Mouse (Mus musculus) myocyte (in vitro differentiated cells): Measurements from ENCODE around the gene Fam168a. TPM values are rescaled to one million over a fixed set of nuclear protein-coding genes. Genes with fewer than 3 reads are reported as not detected.

ENCODE experiments used
- H3K27me3 ChIP-seq: one replicate; pipeline ENCODE4 v1.6.1; 2011; ENCODE audit not compliant: control insufficient read depth, insufficient read depth, insufficient read length
- H3K36me3 ChIP-seq: one replicate; pipeline ENCODE4 v1.6.1; 2011; ENCODE audit not compliant: control insufficient read depth, insufficient read depth
- H3K4me2 ChIP-seq: one replicate; pipeline ENCODE4 v1.6.1; 2011; ENCODE audit warnings: low read depth, control low read depth
- H3K4me3 ChIP-seq: one replicate; pipeline ENCODE4 v1.5.1; 2011; ENCODE audit warnings: mild to moderate bottlenecking, control low read depth, moderate library complexity
- H3K79me2 ChIP-seq: one replicate; pipeline ENCODE4 v1.6.1; 2011; ENCODE audit not compliant: control insufficient read depth, insufficient read depth
- H3ac ChIP-seq: one replicate; pipeline ENCODE4 v1.6.1; 2011; ENCODE audit not compliant: control insufficient read depth, insufficient read length
- CEBPB ChIP-seq: IDR thresholded peaks from 2 replicates; pipeline ENCODE4 v1.6.1; 2011; ENCODE audit warnings: mild to moderate bottlenecking, moderate library complexity; ENCODE audit not compliant: poor library complexity, insufficient read depth, severe bottlenecking
- E2F4 ChIP-seq: IDR thresholded peaks from one replicate; pipeline ENCODE4 v1.6.1; 2011; ENCODE audit warnings: mild to moderate bottlenecking, control low read depth, moderate library complexity; ENCODE audit not compliant: insufficient read depth
- MAX ChIP-seq: IDR thresholded peaks from one replicate; pipeline ENCODE4 v1.6.1; 2011; ENCODE audit warnings: low read depth, mild to moderate bottlenecking, control low read depth
- MYOD1 ChIP-seq, 3 experiments: IDR thresholded peaks; one replicate each; pipeline ENCODE4 v1.6.1; 2011; ENCODE audit warnings: control low read depth in 2 of 3, low read depth in 2 of 3, mild to moderate bottlenecking in 2 of 3, moderate library complexity in 1 of 3; ENCODE audit not compliant: insufficient read length in 2 of 3, control insufficient read depth in 1 of 3
- MYOG ChIP-seq, 3 experiments: IDR thresholded peaks; one replicate each; pipeline ENCODE4 v1.6.1; 2011; ENCODE audit warnings: control low read depth in 2 of 3, low read depth in 2 of 3, mild to moderate bottlenecking in 2 of 3; ENCODE audit not compliant: insufficient read length in 2 of 3, control insufficient read depth in 1 of 3, insufficient read depth in 1 of 3
- POLR2A ChIP-seq: IDR thresholded peaks from one replicate; pipeline ENCODE4 v1.6.1; 2011; ENCODE audit warnings: low read depth, mild to moderate bottlenecking, control low read depth, moderate library complexity; ENCODE audit not compliant: insufficient read length
- POLR2AphosphoS2 ChIP-seq: IDR thresholded peaks from one replicate; pipeline ENCODE4 v1.6.1; 2011; ENCODE audit warnings: low read depth, control low read depth; ENCODE audit not compliant: insufficient read length
- REST ChIP-seq: IDR thresholded peaks from one replicate; pipeline ENCODE4 v1.6.1; 2011; ENCODE audit warnings: mild to moderate bottlenecking, control low read depth, moderate library complexity; ENCODE audit not compliant: insufficient read depth, insufficient read length
- SRF ChIP-seq: IDR thresholded peaks from one replicate; pipeline ENCODE4 v1.6.1; 2011; ENCODE audit warnings: low read depth; ENCODE audit not compliant: control insufficient read depth, insufficient read length
- TCF12 ChIP-seq: IDR thresholded peaks from one replicate; pipeline ENCODE4 v1.6.1; 2011; ENCODE audit warnings: mild to moderate bottlenecking, control low read depth; ENCODE audit not compliant: poor library complexity, insufficient read depth, severe bottlenecking
- TCF3 ChIP-seq: IDR thresholded peaks from one replicate; pipeline ENCODE4 v1.6.1; 2011; ENCODE audit warnings: low read depth, control low read depth; ENCODE audit not compliant: insufficient read length
- USF1 ChIP-seq: IDR thresholded peaks from one replicate; pipeline ENCODE4 v1.6.1; 2011; ENCODE audit warnings: low read depth, mild to moderate bottlenecking, control low read depth, moderate library complexity
- polyA plus RNA-seq: library from polyadenylated mRNA; unstranded; fragments of >200 nt; fragmentation: generic; extraction: Trizol; gene quantifications from one replicate; pipeline ENCODE4 v1.2.1, GENCODE M21; 2012; ENCODE audit warnings: missing spikeins

The Fam168a gene
- polyA plus RNA-seq, 1 experiment: 21.7 TPM

DNA sequence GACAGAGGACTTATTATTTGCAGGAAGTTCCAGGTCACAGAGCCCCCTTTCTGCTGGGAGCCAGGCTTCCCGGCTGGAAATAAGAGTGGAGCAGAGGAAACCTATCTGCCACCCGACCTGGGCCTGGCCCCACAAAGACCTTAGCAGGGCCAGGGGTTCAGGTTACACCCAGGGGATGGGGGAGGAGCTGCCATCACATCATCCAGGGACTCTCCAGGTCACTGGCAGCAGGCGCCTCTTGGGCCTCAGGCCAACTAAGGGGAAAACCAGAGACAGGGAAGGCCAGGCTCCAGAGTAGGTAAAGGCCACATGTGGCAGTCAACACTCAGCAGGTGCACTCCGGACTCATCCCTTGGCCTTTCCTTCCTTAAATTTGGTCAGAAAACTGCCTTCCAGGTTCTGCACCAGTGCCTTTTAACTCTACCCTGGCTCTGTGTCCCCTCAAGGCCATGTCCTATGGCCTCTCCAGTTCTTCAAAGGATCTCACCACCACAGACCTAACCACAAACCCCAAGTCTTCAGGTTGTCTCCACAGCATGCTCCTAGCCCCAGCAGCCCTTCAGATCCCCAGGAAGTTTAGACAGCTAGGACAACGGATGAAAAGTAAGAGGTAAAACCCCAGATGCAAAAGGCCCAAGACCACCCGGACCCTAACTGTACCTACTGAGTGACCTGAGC, 147.8 kb downstream of the Fam168a start:
- no peak for TF ChIP-seq POLR2A
- no peak for TF ChIP-seq MAX
- no peak for TF ChIP-seq E2F4
- no peak for TF ChIP-seq REST
- no peak for TF ChIP-seq TCF12
- TF ChIP-seq MYOG (IDR thresholded peaks at IDR 0.05; ENCODE audit: control insufficient read depth in 1 of 3, insufficient read depth in 1 of 3, insufficient read length in 2 of 3, low read depth in 2 of 3): no peak
- no peak for TF ChIP-seq TCF3
- TF ChIP-seq SRF: no peak
- TF ChIP-seq POLR2AphosphoS2: no peak
- no peak for TF ChIP-seq USF1
- TF ChIP-seq MYOD1 (IDR thresholded peaks at IDR 0.05; ENCODE audit: control insufficient read depth in 1 of 3, insufficient read length in 2 of 3, low read depth in 2 of 3): no peak
- Histone ChIP-seq H3K36me3 (no peaks in the 10 kb centered on the region), H3K27me3 (no peaks in the 10 kb centered on the region), H3ac (no peak overlapping the region), H3K4me3 (no peak overlapping the region), H3K79me2 (no peaks in the 10 kb centered on the region), H3K4me2 (no peak overlapping the region)

DNA sequence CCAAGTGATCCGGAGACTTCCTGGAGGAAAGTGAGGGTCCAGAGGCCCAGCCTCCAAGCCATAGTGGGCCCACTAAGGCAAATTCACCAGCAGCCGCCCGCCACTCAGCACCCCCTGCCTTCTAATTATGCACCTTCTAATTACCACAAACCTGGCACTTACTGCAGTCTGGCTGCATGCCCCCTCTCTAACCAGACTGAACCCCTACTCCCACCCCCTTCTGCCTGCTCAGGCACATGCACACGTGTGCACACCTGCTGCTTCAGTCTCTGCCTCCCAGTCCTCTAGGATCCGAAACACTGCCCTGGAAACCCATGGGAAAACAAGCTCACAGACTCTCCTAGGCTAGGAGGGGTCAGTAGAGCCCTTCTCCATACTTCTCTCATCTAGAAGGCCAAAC, 148.4 kb downstream of the Fam168a start:
- no peak for TF ChIP-seq POLR2AphosphoS2
- TF ChIP-seq TCF12: no peak
- no peak for TF ChIP-seq USF1
- no peak for TF ChIP-seq MYOG (IDR thresholded peaks at IDR 0.05; ENCODE audit: control insufficient read depth in 1 of 3, insufficient read depth in 1 of 3, insufficient read length in 2 of 3, low read depth in 2 of 3)
- no peak for TF ChIP-seq TCF3
- no peak for TF ChIP-seq E2F4
- TF ChIP-seq MYOD1 (IDR thresholded peaks at IDR 0.05; ENCODE audit: control insufficient read depth in 1 of 3, insufficient read length in 2 of 3, low read depth in 2 of 3): no peak
- TF ChIP-seq SRF: no peak
- TF ChIP-seq CEBPB: no peak
- no peak for TF ChIP-seq MAX
- TF ChIP-seq POLR2A: no peak
- TF ChIP-seq REST: no peak
- Histone ChIP-seq H3K79me2 (no peaks in the 10 kb centered on the region), H3K4me2 (no peak overlapping the region), H3K27me3 (no peaks in the 10 kb centered on the region), H3ac (no peak overlapping the region), H3K4me3 (no peak overlapping the region), H3K36me3 (no peaks in the 10 kb centered on the region)

DNA sequence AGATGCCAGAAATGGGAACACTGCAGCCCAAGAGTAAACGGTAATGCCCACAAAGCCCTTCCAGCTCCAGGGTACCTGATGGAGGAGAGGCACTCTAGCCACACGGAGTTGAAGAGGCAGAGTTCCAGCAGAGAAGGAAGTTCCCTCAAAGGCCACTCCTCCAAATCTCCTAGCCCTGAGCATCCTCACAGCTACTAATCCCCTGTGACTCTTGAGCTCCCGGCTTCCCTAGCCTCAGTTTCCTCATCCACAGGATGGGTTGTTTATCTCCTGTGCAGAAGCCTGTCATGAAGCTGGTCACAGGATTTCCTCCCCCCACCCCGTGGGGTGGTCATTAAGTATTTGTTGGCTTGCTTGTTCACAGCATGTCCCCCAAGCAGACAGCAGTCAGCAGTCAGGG, 148.9 kb downstream of the Fam168a start:
- no peak overlapping the region for H3ac ChIP-seq
- TF ChIP-seq TCF12 (no peak), REST (no peak)
- no peaks in the 10 kb centered on the region for H3K27me3 ChIP-seq
- H3K36me3 ChIP-seq: no peaks in the 10 kb centered on the region
- no peak overlapping the region for H3K4me2 ChIP-seq
- no peak overlapping the region for H3K4me3 ChIP-seq
- H3K79me2 ChIP-seq: no peaks in the 10 kb centered on the region

DNA sequence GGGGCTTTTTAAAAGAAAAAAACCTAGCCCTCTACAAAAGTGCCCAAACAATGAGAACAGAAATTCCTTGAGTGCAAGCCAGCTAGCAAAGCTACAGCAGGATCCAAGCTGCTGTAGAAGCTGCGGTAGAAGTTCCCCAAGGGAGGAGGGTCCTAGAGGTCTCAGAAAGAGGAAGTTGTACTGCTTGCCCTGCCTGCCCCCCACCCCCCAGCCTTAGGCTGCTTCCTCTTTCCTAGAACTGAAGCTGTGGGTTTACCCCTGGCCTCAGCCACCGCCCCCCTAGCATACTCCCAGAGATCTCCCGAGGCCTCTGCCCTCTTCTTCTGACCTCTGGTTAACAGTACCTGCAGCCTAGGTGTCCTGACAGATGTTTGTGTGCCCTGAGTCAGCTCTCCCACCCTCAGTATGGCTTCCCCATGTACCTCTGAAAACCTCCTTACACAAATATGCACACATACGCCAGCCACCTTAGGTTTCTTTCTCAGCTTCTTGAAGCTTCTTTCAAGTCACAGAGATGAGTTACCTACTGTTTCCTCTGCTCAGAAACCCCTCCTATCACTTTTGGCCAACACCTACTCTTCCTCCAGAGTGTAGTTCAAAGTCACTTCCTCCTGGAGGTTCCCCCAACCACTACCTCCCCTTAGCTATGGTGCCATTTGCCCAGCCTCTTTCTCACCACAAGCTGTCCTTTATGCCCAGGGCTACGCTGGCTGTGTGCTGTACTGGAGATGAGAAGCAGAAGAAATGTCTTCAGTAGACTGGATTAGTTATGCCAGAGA, 149.5 kb downstream of the Fam168a start:
- no peak overlapping the region for H3ac ChIP-seq
- H3K79me2 ChIP-seq: no peaks in the 10 kb centered on the region
- no peaks in the 10 kb centered on the region for H3K27me3 ChIP-seq
- no peak overlapping the region for H3K4me2 ChIP-seq
- TF ChIP-seq SRF: no peak
- no peak for TF ChIP-seq TCF12
- TF ChIP-seq MYOG (IDR thresholded peaks at IDR 0.05; ENCODE audit: control insufficient read depth in 1 of 3, insufficient read depth in 1 of 3, insufficient read length in 2 of 3, low read depth in 2 of 3): no peak
- no peak for TF ChIP-seq CEBPB
- TF ChIP-seq USF1: no peak
- no peak for TF ChIP-seq E2F4
- H3K36me3 ChIP-seq: no peaks in the 10 kb centered on the region
- H3K4me3 ChIP-seq: no peak overlapping the region

DNA sequence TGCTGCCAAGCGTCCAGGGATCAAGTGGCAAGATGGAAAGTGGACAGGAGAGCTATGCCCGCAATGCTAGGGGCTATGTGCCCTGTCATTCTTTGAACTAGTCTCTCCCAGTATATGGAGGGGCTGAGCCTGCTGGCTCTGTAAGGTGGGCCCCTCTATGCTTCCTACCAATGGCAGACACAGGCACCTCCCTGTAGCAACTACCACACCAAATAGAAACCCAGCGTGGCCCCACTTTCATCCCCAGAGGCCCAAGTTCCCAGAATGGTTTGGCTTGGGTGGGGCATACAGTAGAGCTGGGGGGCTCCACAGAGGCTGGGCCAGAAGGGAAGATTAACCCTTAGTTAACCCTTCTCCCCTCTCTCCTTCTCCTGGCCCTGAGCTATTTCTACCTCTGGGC, 154.0 kb downstream of the Fam168a start:
- Histone ChIP-seq H3K36me3 (no peaks in the 10 kb centered on the region), H3K27me3 (no peaks in the 10 kb centered on the region), H3K79me2 (no peaks in the 10 kb centered on the region), H3K4me3 (no peak overlapping the region), H3K4me2 (no peak overlapping the region), H3ac (no peak overlapping the region)
- TF ChIP-seq E2F4 (no peak), TCF12 (no peak), POLR2AphosphoS2 (no peak), MYOD1 (IDR thresholded peaks at IDR 0.05; ENCODE audit: control insufficient read depth in 1 of 3, insufficient read length in 2 of 3, low read depth in 2 of 3) (no peak), TCF3 (no peak), POLR2A (no peak), CEBPB (no peak), SRF (no peak), USF1 (no peak), REST (no peak), MYOG (IDR thresholded peaks at IDR 0.05; ENCODE audit: control insufficient read depth in 1 of 3, insufficient read depth in 1 of 3, insufficient read length in 2 of 3, low read depth in 2 of 3) (no peak), MAX (no peak)
